Mouse (Mus musculus) embryonic facial prominence, embryonic 15.5 days (tissue): ENCODE measurements at regions not wholly inside any gene's neighbourhood (a gene's known extent, or its start where the extent isn't known, plus 50 kb on each side); places are given as distances from the start of the nearest gene placed in this dataset.
"Not testable (repeated sequence)": the region's sequence is repeated elsewhere in the genome, so short reads cannot be mapped to it uniquely, and the experiment has no call there.

Experiments
- ATAC-seq: fragments of 200-750 bp; cut with Nextera tagmentation; 2 replicates; pipeline ENCODE4 v1.8.0; 2017; ENCODE audit warnings: low read depth, moderate TSS enrichment; ENCODE audit not compliant: insufficient number of reproducible peaks, low FRiP score, low TSS enrichment
- H3K27ac ChIP-seq: fragments of 300-500 bp; sonication (generic); replicated peaks from 2 replicates; pipeline ENCODE4 v1.5.1; 2015; ENCODE audit warnings: mild to moderate bottlenecking, inconsistent platforms
- H3K27me3 ChIP-seq: fragments of 300-500 bp; sonication (generic); 2 replicates; pipeline ENCODE4 v1.6.1; 2015; ENCODE audit warnings: inconsistent platforms
- H3K36me3 ChIP-seq: fragments of 300-500 bp; sonication (generic); 2 replicates; pipeline ENCODE4 v1.6.1; 2015; ENCODE audit warnings: mild to moderate bottlenecking, inconsistent platforms
- H3K4me1 ChIP-seq: fragments of 300-500 bp; sonication (generic); 2 replicates; pipeline ENCODE4 v1.6.1; 2015; ENCODE audit warnings: inconsistent platforms
- H3K4me2 ChIP-seq: fragments of 300-500 bp; sonication (generic); replicated peaks from 2 replicates; pipeline ENCODE4 v1.6.1; 2015; ENCODE audit warnings: mild to moderate bottlenecking, inconsistent platforms
- H3K4me3 ChIP-seq: fragments of 300-500 bp; sonication (generic); replicated peaks from 2 replicates; pipeline ENCODE4 v1.5.1; 2015; ENCODE audit warnings: mild to moderate bottlenecking, inconsistent platforms
- H3K9ac ChIP-seq: fragments of 300-500 bp; sonication (generic); 2 replicates; pipeline ENCODE4 v1.6.1; 2015; ENCODE audit warnings: inconsistent platforms
- H3K9me3 ChIP-seq: fragments of 300-500 bp; sonication (generic); replicated peaks from 2 replicates; pipeline ENCODE4 v1.6.1; 2016; ENCODE audit warnings: inconsistent platforms
- WGBS: fragments of 180-500 bp; shearing (Covaris S2); methylation state at CpG from one replicate; pipeline ENCODE4 v1.1.7; 2015; 5-methylcytosine and 5-hydroxymethylcytosine counted together

DNA sequence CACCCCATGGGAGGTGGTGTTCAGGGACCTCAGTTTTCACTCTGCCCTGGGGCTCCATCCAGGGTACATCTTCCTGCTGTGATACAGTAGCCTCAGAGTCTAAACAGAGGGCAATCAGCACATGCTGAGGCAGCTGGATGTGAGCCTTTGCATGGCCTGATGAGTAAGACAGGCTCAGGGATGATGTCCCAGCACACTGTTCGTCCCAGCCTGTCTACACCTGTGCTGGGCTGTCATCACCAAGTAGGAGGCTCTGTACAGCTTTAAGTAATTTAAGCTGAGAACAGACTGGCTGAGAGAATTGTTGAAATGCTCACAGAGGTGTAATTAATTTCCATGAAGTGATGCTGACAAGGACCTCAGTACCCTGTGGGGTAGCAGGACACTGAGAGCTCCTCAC lies 132.8 kb upstream of the Adamts18 start:
- ATAC-seq = no peak
- WGBS = 26% methylated on average over 1 of the region's 1 CpGs
- Histone ChIP-seq H3K27ac (no peak overlapping the region), H3K4me1 (no peaks in the 10 kb centered on the region), H3K4me3 (no peak overlapping the region), H3K9me3 (no peaks in the 10 kb centered on the region), H3K9ac (no peak overlapping the region), H3K27me3 (peaks cover 13% of the 10 kb centered on the region; the same call in 1 of the 2 replicates), H3K36me3 (no peaks in the 10 kb centered on the region), H3K4me2 (no peak overlapping the region)

DNA sequence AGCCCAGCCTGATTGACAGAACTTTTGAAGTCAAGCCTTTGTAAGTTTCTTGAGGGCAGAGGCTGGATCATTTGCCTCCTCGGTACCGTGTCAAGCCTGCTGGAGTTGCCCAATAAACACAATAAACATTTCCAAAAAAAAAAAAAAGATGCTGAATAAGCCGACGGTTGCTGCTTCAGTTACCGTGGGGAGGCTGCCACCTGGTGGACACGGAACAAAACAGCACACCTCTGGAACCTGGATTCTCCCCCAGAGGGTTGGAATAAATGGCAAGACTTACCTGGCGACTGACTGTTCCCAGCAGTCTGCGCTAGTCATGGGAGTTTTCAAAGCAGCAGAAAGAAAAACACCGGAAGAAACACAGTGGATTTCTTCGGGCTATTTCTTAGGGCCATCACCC lies 136.3 kb upstream of the Adamts18 start:
- Histone ChIP-seq H3K27me3 (peaks cover 13% of the 10 kb centered on the region; the same call in 1 of the 2 replicates), H3K36me3 (no peaks in the 10 kb centered on the region), H3K27ac (no peak overlapping the region), H3K9me3 (no peaks in the 10 kb centered on the region), H3K9ac (no peak overlapping the region), H3K4me2 (0 out of 2 replicates have a peak overlapping the region, but pooled peaks have one; percentile 2), H3K4me1 (no peaks in the 10 kb centered on the region), H3K4me3 (no peak overlapping the region)
- 7% methylated on average over 10 of the region's 10 CpGs for WGBS
- ATAC-seq = no peak

DNA sequence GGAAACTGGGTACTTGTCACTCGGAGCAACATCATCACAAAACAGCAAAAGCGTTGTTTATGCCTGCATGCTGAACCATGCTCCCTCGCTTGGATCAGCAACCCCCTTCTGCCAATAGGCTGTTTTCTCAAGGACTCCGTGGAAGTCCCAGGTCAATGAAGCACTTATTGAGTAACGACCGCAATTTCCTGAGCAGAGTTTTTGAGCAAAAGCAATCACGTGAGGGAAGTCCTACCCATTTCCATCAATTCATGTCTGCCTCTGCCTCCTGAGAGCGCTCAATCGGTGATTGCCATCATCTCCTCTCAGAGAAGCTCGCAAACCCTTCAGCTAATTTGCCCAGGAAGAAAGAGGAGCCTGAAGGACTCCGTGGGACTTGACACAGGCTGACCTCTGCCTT lies 136.9 kb upstream of the Adamts18 start:
- H3K9ac ChIP-seq = no peak overlapping the region
- H3K9me3 ChIP-seq = no peaks in the 10 kb centered on the region
- no peak overlapping the region for H3K4me3 ChIP-seq
- WGBS = 33% methylated on average over 11 of the region's 11 CpGs
- H3K4me1 ChIP-seq = peaks cover 2% of the 10 kb centered on the region
- H3K27ac ChIP-seq = no peak overlapping the region
- no peak for ATAC-seq
- 0 out of 2 replicates have a peak overlapping the region, but pooled peaks have one; percentile 2 for H3K4me2 ChIP-seq
- no peaks in the 10 kb centered on the region for H3K36me3 ChIP-seq
- H3K27me3 ChIP-seq = peaks cover 13% of the 10 kb centered on the region; the same call in 1 of the 2 replicates

DNA sequence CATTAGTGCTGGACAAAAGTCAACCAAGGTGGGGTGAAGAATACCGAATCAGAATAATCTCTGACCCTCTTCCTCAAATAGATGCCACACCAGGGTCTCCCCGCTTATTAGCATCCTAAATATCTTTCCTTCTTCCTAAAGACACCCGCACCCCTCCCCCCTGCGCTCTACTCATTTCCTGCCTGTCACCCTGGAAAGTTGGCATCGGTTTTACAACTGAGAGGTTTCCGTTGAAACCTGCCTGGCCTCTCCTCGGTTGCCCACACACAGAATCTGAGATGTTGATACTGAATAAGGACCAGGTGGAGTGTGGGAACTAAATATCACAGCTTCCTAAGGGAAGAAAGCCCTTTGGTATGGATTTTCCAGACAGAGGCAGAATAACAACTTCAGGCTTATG lies 137.4 kb upstream of the Adamts18 start:
- H3K4me2 ChIP-seq = no peak overlapping the region
- no peak overlapping the region for H3K27ac ChIP-seq
- ATAC-seq = no peak
- peaks cover 13% of the 10 kb centered on the region; the same call in 1 of the 2 replicates for H3K27me3 ChIP-seq
- no peak overlapping the region for H3K4me3 ChIP-seq
- 33% methylated on average over 7 of the region's 7 CpGs for whole genome bisulfite sequencing
- peaks cover 5% of the 10 kb centered on the region for H3K4me1 ChIP-seq
- no peaks in the 10 kb centered on the region for H3K9me3 ChIP-seq
- no peak overlapping the region for H3K9ac ChIP-seq
- H3K36me3 ChIP-seq = no peaks in the 10 kb centered on the region

DNA sequence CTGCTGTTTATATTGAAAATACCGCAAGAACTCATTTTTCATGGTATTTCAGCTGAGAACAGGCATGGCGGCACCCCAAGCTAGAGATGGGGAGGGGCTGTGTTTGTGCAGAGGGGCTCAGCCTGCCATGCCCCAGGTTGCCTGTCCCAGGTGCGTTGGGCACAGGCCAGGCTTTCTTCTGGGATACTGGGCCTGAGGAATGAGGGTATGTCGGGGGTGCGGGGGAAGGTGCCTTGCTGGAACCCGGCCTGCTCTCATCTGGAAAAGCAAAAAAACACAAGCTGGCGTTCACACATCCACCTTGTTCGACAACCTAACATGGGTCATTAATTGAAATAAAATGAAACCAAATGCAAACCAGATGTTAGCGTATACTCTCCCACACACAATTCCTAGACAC lies 142.2 kb upstream of the Adamts18 start:
- Histone ChIP-seq H3K27ac (no peak overlapping the region), H3K9ac (no peak overlapping the region), H3K27me3 (peaks cover 2% of the 10 kb centered on the region; the same call in 1 of the 2 replicates), H3K36me3 (no peaks in the 10 kb centered on the region), H3K4me1 (peaks cover 5% of the 10 kb centered on the region), H3K9me3 (no peaks in the 10 kb centered on the region), H3K4me2 (no peak overlapping the region), H3K4me3 (no peak overlapping the region)
- ATAC-seq = peak; percentile 74; the same call in 1 of the 2 replicates
- WGBS = 47% methylated on average over 9 of the region's 9 CpGs

DNA sequence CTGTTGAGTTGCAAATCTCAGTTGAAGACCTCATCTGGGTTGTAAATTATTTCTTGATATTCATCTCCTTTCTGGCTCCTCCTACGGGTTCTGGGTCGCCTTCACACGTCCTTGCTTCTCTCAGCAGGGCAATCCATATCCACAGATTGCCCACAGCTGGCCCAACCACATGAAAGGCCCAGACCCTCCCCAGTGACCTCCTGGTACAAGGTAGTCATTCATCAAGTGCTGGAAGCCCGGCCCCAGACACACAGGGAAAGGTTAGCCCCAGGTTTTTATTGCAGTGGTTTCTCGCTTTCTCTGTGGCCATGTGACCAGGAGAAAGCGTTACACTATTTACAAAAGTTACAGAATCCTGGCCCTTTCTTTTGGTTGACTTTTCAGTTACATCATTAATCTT lies 134.5 kb upstream of the Nudt7 start:
- Histone ChIP-seq H3K4me3 (no peak overlapping the region), H3K36me3 (no peaks in the 10 kb centered on the region), H3K27me3 (no peaks in the 10 kb centered on the region), H3K4me1 (no peaks in the 10 kb centered on the region), H3K27ac (no peak overlapping the region), H3K4me2 (no peak overlapping the region), H3K9ac (no peak overlapping the region), H3K9me3 (no peaks in the 10 kb centered on the region)
- WGBS = 46% methylated on average over 6 of the region's 6 CpGs
- ATAC-seq = no peak

DNA sequence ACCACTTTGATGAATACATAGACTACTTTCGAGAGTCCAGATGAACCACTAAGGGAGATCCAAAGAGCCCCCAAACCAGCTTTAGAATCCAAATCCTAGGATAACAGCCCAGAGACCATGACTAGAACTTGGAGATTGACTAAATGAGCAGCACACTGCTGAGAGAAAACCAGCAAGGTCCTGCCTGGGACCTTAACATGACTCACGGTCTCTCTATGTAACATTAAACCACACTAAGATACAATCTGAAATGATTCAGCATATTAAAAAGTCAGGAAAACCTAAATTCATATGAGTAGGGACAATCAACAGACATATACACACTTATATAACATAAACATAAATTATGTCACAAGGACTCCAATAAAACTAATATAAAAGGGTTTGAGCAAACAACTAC lies 131.7 kb upstream of the Nudt7 start:
- H3K4me2 ChIP-seq = no peak overlapping the region
- ATAC-seq = no peak
- H3K9ac ChIP-seq = no peak overlapping the region
- no peak overlapping the region for H3K27ac ChIP-seq
- no peaks in the 10 kb centered on the region for H3K4me1 ChIP-seq
- H3K27me3 ChIP-seq = no peaks in the 10 kb centered on the region
- WGBS = 67% methylated on average over 2 of the region's 2 CpGs
- H3K9me3 ChIP-seq = no peaks in the 10 kb centered on the region
- H3K36me3 ChIP-seq = no peaks in the 10 kb centered on the region
- H3K4me3 ChIP-seq = no peak overlapping the region

- Histone ChIP-seq H3K27me3 (no peaks in the 10 kb centered on the region), H3K9me3 (no peaks in the 10 kb centered on the region), H3K36me3 (no peaks in the 10 kb centered on the region), H3K9ac (no peak overlapping the region), H3K4me2 (no peak overlapping the region), H3K27ac (no peak overlapping the region), H3K4me3 (no peak overlapping the region), H3K4me1 (no peaks in the 10 kb centered on the region)
- 67% methylated on average over 7 of the region's 7 CpGs for WGBS
- no peak for ATAC-seq
These were observed 128.9 kb upstream of the Nudt7 start for GRCm38 (mm10) chr8:114004436-114004835.

DNA sequence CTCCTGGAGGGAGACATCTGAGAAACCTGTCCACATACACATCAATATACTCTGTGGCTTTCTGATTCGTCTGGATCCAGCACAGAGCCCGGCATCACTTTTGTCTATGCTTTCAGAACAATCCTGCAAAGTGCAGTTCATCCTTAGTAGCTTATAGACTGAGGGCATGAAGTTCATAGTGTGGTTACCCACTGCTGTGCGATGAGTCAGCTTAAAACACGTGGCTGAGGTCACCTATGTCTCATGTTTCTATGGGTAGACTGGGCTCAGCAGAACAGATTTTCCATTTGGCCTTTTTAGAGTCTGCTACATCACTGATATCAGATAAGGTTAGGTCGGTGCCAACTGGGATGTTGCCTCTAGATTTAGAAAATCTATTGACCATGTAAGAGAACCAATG lies 126.8 kb upstream of the Nudt7 start:
- Histone ChIP-seq H3K27ac (no peak overlapping the region), H3K9ac (no peak overlapping the region), H3K4me1 (no peaks in the 10 kb centered on the region), H3K4me3 (no peak overlapping the region), H3K9me3 (no peaks in the 10 kb centered on the region), H3K36me3 (no peaks in the 10 kb centered on the region), H3K4me2 (no peak overlapping the region), H3K27me3 (no peaks in the 10 kb centered on the region)
- no peak for ATAC-seq
- 72% methylated on average over 5 of the region's 5 CpGs for WGBS

- no peak overlapping the region for H3K4me2 ChIP-seq
- no peak overlapping the region for H3K4me3 ChIP-seq
- ATAC-seq = no peak
- no peaks in the 10 kb centered on the region for H3K36me3 ChIP-seq
- H3K9me3 ChIP-seq = no peaks in the 10 kb centered on the region
- no peaks in the 10 kb centered on the region for H3K27me3 ChIP-seq
- H3K4me1 ChIP-seq = no peaks in the 10 kb centered on the region
- H3K27ac ChIP-seq = no peak overlapping the region
- H3K9ac ChIP-seq = no peak overlapping the region
- WGBS = 54% methylated on average over 10 of the region's 10 CpGs
These were observed 126.3 kb upstream of the Nudt7 start for GRCm38 (mm10) chr8:114007103-114007502.

GRCm38 (mm10) chr8:114018364-114018763 lies 115.0 kb upstream of the Nudt7 start:
- no peak; the same call in 1 of the 2 replicates for ATAC-seq
- 44% methylated on average over 5 of the region's 5 CpGs for WGBS

DNA sequence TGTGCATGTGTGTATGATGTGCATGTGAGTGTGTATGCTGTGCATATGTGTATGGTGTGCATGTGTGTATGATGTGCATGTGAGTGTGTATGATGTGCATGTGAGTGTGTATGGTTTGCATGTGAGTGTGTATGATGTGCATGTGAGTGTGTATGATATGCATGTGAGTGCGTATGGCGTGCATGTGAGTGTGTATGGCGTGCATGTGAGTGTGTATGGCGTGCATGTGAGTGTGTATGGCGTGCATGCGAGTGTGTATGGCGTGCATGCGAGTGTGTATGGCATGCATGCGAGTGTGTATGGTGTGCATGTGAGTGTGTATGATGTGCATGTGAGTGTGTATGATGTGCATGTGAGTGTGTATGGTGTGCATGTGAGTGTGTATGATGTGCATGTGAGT lies 103.2 kb upstream of the Nudt7 start:
- H3K27me3 ChIP-seq, H3K4me2 ChIP-seq, H3K9me3 ChIP-seq, H3K27ac ChIP-seq, H3K36me3 ChIP-seq, H3K4me1 ChIP-seq, H3K9ac ChIP-seq, H3K4me3 ChIP-seq, ATAC-seq: not testable (repeated sequence)
- WGBS = 94% methylated on average over 9 of the region's 9 CpGs

More at GRCm38 (mm10) chr8:114018364-114018763, 115.0 kb upstream of the Nudt7 start:
- H3K36me3 ChIP-seq = no peaks in the 10 kb centered on the region
- H3K4me1 ChIP-seq = no peaks in the 10 kb centered on the region
- H3K4me2 ChIP-seq = no peak overlapping the region
- H3K9ac ChIP-seq = no peak overlapping the region
- H3K4me3 ChIP-seq = no peak overlapping the region
- no peak overlapping the region for H3K27ac ChIP-seq
- H3K27me3 ChIP-seq = no peaks in the 10 kb centered on the region
- H3K9me3 ChIP-seq = no peaks in the 10 kb centered on the region
